In the genomic region with DNA sequence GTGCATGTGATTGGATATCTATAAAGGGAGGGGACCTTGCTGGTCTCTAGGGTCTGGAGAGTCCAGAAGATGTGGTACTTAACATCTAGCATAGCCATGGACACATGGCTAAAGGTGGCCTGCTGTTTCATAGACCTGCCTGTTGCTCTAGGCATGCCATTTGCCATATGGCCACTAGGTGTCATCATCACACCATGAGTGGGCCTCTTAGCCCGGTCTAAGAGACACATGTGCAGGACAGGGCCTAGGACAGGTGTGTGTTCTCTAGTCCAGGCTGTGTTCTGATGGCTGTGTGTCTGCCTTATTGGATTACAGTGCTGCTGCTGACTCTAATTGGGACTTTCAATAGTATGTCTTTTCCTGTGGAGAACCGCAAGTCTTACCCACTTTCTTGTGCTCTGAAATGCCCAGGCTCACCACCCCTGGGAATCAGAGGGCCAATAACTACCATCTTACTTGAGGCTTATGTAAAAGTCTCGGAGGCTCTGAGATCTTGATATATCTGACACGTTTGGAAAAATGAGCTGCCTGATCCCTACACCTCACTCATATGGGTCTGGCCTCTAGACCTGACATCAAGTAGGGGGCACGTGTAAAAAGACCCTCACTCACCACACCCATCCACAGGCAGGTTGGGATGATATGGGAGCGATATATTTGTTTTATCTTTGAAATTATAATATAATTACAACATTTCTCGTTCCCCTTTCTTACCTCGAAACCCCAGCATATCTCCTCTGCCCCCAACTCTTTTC, we compare ENCODE assay signal across 7 mouse cellular contexts. TPM values are rescaled to one million over a fixed set of nuclear protein-coding genes. Genes with fewer than 3 reads are reported as not detected.
DNase-seq lines count a peak whose midpoint lies in the region; ATAC-seq and TF ChIP-seq lines count a peak whose summit lies in the region.

No protein-coding gene starts in this region.

- no peaks in the 10 kb centered on the region for H3K36me3 ChIP-seq in intestine, postnatal 0 days (ENCODE audit: control insufficient read depth, insufficient read depth)
- H3K36me3 ChIP-seq in midbrain, embryonic 13.5 days, result no peaks in the 10 kb centered on the region
- no peaks in the 10 kb centered on the region for H3K36me3 ChIP-seq in small intestine, adult 2 months (ENCODE audit: control insufficient read depth, insufficient read depth, low read length)

- H3K4me3 ChIP-seq in intestine, postnatal 0 days (ENCODE audit: low read depth, low read length), result no peak overlapping the region
- H3K4me3 ChIP-seq in midbrain, embryonic 13.5 days (replicated peaks), result no peak overlapping the region
- no peak overlapping the region for H3K4me3 ChIP-seq in small intestine, adult 2 months (ENCODE audit: low read depth, low read length)

- peak; percentile 75 for ATAC-seq in intestine, postnatal 0 days
- ATAC-seq in midbrain, embryonic 13.5 days, result peak; percentile 92

- intact Hi-C loops in left cerebral cortex, postnatal 4 days (cut with DNase I), result loop anchor here (2.0 to 10.0 kb wide), 5 partner anchors 520 to 1535 kb away; a partner anchor contains a TSS

- peak; percentile 77 to 93 for DNase-seq in adrenal gland, adult (ENCODE audit: inconsistent age in 2 of 2, low spot score in 1 of 2)
- peak; percentile 86 for DNase-seq in embryo, embryonic 11 days
- peak; percentile 49 to 70 for DNase-seq in gastrocnemius, postnatal 4 days (ENCODE audit: low spot score in 2 of 2)
- peak; percentile 78 for DNase-seq in left cerebral cortex, postnatal 4 days

- peak; percentile 99 for TF ChIP-seq CTCF in intestine, postnatal 0 days (IDR thresholded peaks at IDR 0.05; ENCODE audit: low read depth)
- peak; percentile 77; the same call in 1 of the 2 replicates for TF ChIP-seq CTCF in small intestine, adult 2 months (IDR thresholded peaks at IDR 0.05; ENCODE audit: extremely low read depth, insufficient read length, insufficient replicate concordance, low read depth, low read length)

- no peak overlapping the region for H3K9ac ChIP-seq in intestine, postnatal 0 days (ENCODE audit: low read depth, low read length)
- no peak overlapping the region for H3K9ac ChIP-seq in midbrain, embryonic 13.5 days (replicated peaks)

- H3K4me1 ChIP-seq in intestine, postnatal 0 days (replicated peaks; ENCODE audit: control insufficient read depth, insufficient read depth, low read length), result no peaks in the 10 kb centered on the region
- no peaks in the 10 kb centered on the region for H3K4me1 ChIP-seq in midbrain, embryonic 13.5 days (replicated peaks)
- no peaks in the 10 kb centered on the region for H3K4me1 ChIP-seq in small intestine, adult 2 months (ENCODE audit: control insufficient read depth, insufficient read depth, insufficient read length, low read length)

- no peak overlapping the region for H3K27ac ChIP-seq in intestine, postnatal 0 days (ENCODE audit: low read depth, low read length)
- H3K27ac ChIP-seq in midbrain, embryonic 13.5 days, result no peak overlapping the region
- H3K27ac ChIP-seq in small intestine, adult 2 months (ENCODE audit: insufficient read depth, low read depth, low read length), result no peak overlapping the region

- no peak overlapping the region for H3K4me2 ChIP-seq in intestine, postnatal 0 days (replicated peaks; ENCODE audit: low read depth)
- H3K4me2 ChIP-seq in midbrain, embryonic 13.5 days (replicated peaks), result no peak overlapping the region

- WGBS in intestine, postnatal 0 days, result 65% methylated on average over 8 of the region's 8 CpGs
- 56% methylated on average over 8 of the region's 8 CpGs for WGBS in midbrain, embryonic 13.5 days
- 64% methylated on average over 8 of the region's 8 CpGs for WGBS in small intestine, adult 2 months

- H3K9me3 ChIP-seq in intestine, postnatal 0 days (ENCODE audit: control insufficient read depth), result no peaks in the 10 kb centered on the region
- no peaks in the 10 kb centered on the region for H3K9me3 ChIP-seq in midbrain, embryonic 13.5 days

- no peaks in the 10 kb centered on the region for H3K27me3 ChIP-seq in intestine, postnatal 0 days (replicated peaks; ENCODE audit: control insufficient read depth, insufficient read depth, low read length)
- no peaks in the 10 kb centered on the region for H3K27me3 ChIP-seq in midbrain, embryonic 13.5 days
- no peaks in the 10 kb centered on the region for H3K27me3 ChIP-seq in small intestine, adult 2 months (ENCODE audit: control insufficient read depth, insufficient read depth, low read length)

- TF ChIP-seq POLR2A in small intestine, adult 2 months (IDR thresholded peaks at IDR 0.05; ENCODE audit: low read depth, low read length), result no peak

RNA-seq across cellular contexts. Expression of a gene that starts 22.5 kb away (rescaled TPM):
- total RNA-seq in gastrocnemius, postnatal 4 days (2021), result 10 to 100 TPM in 1 of 2 experiments, 1 to 10 TPM in 1; 9.6 to 11.7 TPM
- 35.3 and 38.5 TPM in 2 replicates for polyA plus RNA-seq in intestine, postnatal 0 days (2015; fragmentation: Nextera tagmentation; extraction: Ambion mirVana)
- 1 to 10 TPM; 3.2 to 3.6 TPM for total RNA-seq in left cerebral cortex, postnatal 4 days (2021)
- 15.5 and 16.8 TPM in 2 replicates for polyA plus RNA-seq in midbrain, embryonic 13.5 days (2015; fragmentation: Nextera tagmentation; extraction: Ambion mirVana)
- 7.3 and 10.0 TPM in 2 replicates for polyA plus RNA-seq in small intestine, adult 2 months (2012; rRNA removed)
